Mouse (Mus musculus) A20 (cell line): Measurements from ENCODE around the gene Asf1a.
"Not testable (repeated sequence)": the region's sequence is repeated elsewhere in the genome, so short reads cannot be mapped to it uniquely, and the experiment has no call there.

Experiments used
- DNase-seq: peaks from one replicate; pipeline ENCODE4 v3.0.0-alpha.2; 2011; ENCODE audit warnings: low read depth, low spot score

The Asf1a gene

DNA sequence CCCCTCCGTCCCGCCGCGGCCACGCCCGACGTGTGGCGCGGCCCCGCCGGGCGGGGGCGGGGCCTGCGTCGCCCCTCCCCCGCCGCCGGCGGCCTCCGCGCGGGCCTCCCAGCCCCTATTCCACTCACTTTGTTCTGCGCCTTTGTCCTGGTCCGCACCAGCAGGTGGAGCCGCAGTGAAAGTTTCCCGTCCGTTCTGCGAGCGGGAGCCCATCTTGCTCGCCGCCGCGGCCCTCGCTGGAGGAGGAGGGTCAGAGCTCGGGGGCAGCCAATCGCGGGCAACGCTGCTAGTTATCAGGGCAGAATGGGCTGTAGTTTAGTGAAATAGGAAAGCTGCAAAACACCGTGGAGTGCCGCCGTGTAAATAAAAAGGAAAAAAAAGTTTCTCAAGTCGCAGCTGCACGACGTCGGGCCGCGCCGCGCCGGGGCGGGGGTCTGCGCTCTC, at the start of gene Asf1a:
Gene Asf1a, plus strand, starts transcription at position 81 of the 444 bp plus-strand sequence.
- peak; percentile 96 for DNase-seq

DNA sequence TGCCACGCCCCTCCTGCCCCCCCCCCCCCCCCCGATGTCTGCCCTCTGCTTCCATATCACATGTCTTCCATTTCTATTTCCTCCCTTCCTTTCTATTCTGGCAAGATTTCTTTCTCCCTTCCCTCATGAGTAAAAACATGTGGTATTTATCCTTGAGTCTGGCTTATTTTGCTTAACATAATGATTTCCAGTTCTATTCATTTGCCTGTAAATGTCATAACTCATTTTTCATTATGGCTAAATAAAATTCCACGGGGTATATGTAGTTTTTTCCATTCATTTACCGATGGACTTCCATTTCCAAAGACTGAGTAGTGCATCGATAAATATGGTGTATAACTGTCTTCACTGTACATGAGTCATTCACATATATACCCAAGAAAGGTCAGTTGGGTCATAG, 34.6 kb upstream of the Asf1a start:
- DNase-seq = no peak

DNA sequence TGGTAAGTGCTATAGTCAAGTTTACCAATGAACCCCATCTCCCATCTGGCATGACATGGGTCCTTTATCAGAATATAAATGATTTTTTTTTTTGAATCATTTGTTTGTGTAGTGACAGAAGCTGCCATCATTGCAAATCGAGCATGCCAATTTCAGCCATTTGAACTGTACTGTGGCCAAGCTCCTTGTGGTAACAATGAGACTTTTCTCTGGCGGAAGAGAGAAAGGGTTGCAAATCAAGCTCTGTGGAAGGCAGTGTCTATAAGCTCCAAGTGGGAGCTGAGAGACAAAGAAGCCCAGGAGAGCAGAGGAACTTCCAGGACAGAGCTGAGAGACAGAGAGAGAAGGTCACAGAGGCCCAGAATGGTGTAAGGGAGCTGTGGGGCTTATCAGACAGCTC, 31.0 kb upstream of the Asf1a start:
- no peak for DNase-seq

DNA sequence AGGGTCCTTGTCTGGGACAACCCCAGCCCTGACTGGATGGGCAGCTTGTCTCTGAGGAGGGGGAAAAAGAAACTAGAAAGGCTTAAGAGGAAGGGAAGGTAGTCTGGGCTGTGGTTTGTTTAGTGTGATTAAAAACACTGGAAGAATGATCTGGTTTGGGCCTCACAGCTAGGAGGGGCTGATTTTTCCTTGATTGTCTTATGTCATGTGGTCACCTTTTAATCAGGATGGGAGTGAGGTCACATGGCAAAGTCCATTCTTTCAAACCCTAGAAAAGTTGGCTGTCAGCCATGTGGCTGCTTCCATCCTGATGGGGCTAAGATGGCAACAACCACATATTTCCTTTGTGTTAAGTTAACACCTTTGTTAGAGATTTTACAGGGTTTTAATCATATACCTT, 28.0 kb upstream of the Asf1a start:
- no peak for DNase-seq

DNA sequence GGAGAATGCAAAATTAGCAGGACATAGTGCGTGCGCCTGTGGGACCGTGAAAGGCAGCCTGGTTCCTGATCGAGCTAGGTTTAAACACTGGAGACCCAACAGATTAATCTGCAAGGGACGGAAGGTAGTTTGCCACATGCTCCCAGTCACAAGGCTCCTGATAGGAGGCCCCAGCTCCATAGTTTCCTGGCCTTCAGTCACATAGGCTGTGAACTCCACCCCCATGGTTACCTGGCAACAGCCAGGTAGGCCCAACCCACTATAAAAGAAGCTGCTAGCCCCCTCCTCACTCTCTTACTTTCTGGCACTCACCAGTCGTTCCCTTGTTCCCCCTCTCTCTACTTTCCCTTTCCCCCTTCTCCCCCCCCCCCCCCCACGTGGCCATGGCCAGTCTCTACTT, 16.4 kb upstream of the Asf1a start:
- no peak for DNase-seq

DNA sequence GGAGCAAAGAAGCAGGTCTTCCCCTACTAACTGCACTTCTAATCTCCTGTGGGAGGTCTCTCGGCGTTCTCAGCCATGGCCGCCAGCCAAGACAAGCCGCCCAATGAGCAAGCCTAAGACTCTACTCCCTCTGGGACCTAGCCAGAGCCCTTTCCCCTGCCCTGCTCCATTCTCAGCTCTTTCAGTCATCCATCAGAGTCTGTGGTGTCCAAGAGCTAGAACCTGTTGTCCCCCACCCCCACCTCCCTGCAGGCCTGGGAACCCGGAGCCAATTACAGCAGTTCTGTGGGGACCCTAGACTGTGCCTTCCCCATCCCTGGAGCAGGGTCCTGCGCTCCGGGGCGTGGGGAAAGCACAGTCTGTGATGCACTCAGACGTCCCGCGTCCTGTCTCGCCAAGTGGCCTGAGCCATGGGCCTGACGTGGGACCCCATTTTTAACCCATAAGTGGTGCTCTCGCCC, 15.9 kb upstream of the Asf1a start:
- DNase-seq = no peak

DNA sequence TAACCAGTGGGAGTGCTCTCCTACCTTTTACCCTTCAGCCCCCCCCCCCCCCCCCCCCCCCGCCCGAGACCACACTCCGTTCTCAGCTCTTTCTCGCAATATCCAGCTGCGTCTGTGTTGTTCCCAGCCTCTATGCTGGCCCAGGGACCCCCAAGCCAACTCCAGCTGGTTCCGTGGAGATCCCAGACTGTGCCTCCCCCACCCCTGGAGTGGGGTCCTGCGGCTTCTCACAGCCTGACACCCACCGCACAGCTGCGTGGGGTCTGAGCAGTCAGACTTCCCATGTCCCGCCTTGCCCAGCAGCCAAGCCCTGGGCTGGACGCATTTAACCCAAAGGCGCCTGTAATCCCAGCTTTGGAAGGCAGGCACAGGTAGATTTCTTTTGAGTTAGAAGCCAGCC, 15.5 kb upstream of the Asf1a start:
- no peak for DNase-seq

DNA sequence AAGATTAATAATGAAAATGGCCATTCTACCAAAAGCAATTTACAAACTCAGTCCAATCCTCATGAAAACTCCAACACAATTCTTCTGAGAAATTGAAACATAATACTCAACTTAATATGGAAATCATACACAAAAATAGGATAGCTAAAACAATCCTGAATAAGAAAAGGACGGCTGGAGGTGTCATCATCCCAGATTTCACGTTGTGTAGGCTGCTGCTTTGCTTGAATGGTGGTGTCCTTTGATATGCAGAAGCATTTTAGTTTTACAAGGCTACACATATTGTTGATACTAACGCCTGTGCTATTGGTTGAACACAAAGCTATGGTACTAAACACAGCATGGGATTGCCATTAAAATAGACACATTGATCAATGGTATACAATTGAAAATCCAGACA, 10.8 kb upstream of the Asf1a start:
- no peak for DNase-seq

DNA sequence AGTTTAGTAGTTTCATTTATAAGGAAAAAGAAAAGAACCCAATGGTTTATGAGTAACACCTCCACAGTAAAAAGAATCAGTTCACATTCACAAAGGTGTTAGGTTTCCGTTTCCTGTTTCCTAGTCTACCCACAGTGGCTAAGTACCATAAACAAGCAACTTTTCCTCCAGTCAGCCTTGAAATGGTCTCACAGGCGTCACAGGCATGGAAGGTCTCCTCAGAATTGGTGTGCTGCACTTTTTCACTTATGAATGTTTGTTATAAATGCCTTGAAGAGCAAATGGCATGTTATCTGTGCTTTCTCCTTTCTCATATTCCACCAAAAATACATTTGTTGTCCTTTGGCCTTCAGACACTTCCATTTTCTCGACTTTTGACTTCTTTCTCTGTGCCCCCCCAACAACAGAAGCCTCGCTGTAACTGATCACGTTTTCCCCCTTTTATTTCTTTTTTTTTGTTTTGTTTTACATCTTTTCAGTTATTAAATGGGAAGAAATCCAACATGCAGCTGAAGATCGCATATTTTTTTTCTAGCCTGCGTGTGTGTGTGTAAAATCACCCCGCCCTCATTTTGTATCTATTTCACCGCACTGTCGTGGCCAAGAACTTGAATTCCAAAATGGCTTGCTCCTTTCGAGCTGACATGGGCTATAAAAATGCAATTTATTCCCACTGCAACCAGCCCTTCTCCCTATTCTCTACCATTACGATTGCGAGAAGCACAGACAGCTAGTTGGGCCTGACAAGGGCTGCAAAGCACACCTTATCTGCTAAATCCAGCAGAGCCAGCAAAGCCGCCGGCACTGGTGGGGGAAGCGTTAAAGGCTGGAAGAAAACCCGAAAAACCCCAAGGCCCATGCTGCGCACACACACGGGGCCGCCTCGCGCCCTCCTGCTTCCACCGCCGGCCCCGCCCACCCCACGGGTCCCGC, 547 bp upstream of the Asf1a start:
- peak; percentile 37 for DNase-seq

DNA sequence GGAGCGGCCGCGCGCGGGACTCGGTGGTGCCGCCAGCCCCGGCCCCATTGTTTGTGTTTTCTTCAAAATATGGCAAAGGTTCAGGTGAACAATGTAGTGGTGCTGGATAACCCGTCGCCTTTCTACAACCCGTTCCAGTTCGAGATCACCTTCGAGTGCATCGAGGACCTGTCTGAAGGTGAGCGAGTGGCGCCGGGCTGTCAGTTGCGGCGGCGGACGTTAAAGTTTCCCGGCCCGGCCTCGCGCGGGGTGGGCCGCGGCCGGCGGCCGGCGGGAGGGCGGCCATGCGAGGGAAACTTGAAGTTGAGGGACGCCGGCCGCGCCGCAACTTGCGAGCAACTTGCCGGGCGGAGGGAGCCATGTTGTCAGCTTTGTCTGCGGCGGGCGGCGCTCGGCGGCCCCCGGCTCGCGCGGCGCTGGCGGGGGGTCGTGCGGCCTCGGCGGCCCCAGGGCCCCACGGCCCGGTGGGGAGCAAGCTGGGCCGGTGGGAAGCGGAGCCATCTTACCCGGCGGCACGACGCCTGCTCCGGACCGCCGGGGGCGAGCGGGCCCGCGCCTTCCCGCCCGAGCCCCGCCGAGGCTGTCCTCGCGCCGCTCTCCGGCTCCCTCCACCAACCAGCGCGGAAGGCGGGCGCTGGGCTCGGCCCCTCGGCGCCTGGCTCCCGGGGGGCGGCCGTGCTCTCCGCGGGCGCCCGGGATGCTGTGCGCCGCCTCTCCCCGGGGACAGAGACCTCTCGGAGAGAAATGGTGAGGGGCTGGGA, 744 bp downstream of the Asf1a start:
- DNase-seq = no peak

DNA sequence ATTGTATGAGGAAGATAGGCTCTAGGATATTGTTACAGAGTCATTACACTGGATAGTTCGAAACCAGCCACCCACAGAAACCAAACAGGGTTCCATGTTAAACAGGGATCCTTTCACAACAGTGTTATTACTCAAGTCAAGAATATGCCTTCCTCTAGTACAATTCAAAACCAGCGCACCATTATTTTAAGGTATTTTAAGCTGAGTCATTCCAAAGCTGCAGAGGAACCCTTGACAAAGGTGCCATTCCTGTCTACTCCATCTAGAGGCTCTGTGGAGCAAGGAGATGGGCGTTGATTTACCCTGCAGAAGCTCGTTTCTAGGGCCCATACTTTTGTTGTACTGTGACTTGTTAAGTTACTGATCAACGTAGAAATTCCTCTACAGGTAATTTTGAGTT, 2.3 kb downstream of the Asf1a start:
- peak; percentile 58 for DNase-seq

DNA sequence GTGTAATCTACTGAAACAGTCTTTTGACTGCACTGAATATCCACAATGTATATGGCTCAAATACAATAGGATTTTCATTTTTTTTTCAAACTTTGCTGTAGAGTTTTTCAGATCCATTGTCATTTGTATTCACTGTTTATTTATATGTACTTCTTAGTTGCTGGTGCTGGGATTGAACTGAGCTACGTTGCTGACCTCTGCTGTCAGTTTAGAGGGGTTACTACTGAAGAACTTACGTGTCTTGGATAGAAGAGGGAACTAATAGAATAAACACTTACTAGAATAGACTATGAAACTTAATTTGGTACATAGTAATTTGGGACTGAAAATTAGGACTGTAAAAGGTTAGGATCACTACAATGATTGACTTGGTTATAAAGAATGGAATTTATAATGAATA, 8.8 kb downstream of the Asf1a start:
- DNase-seq = peak; percentile 41

DNA sequence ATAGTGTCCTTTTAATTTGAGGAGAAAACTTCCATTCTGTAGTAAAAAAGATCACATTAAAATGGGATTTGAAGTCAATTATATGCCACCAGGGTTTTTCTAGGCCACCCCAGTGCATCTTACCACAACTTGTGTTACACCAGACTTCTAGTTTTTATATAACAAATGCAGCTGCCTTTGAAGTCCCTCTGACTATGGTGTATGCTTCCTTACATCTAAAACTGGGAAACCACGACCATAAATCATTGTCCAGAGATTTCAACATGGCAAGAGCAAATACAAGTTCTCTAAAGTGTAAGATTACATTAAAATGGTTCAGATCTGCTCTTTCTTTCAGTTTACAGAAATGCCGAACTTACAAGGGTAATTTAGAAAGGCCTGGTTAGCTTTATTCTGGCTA, 11.7 kb downstream of the Asf1a start:
- DNase-seq = no peak

DNA sequence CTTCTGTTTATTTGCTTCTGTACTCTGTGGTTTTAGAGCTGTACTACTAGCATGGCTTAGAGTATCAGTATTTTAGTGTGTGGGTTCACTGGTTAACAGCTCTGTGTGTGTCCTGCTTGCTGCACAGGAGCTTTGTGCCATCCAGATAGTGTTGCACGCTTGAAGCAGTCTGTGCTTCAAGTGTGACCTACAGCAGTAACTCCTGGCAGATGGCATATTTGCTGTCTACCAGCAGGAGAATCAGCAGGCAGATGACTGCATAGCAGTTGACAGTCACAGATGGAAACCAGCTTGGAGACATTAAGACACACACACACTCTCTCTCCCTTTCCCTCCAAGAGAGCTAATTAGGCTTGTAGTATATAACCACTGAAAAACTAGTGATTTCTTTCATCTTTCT, 15.6 kb downstream of the Asf1a start:
- no peak for DNase-seq

DNA sequence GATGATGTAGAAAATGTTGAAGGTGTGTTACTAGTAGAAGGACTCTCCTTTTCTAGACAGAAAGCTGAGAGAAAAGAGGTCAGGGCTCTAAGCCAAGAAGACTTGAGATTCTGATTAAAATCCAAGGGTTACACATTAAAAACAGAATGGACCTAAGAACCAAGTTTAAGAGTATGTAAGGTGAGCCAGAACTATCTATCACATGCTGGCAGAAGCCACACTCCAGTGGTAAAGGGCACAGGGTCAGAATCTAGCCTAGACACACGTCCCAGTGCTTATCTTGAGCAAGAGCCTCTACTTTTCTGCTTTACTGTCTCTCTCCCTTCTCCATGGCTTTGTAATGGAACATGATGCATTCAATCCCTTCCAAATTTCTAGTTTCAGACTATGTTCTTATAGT, 17.4 kb downstream of the Asf1a start:
- DNase-seq = no peak

DNA sequence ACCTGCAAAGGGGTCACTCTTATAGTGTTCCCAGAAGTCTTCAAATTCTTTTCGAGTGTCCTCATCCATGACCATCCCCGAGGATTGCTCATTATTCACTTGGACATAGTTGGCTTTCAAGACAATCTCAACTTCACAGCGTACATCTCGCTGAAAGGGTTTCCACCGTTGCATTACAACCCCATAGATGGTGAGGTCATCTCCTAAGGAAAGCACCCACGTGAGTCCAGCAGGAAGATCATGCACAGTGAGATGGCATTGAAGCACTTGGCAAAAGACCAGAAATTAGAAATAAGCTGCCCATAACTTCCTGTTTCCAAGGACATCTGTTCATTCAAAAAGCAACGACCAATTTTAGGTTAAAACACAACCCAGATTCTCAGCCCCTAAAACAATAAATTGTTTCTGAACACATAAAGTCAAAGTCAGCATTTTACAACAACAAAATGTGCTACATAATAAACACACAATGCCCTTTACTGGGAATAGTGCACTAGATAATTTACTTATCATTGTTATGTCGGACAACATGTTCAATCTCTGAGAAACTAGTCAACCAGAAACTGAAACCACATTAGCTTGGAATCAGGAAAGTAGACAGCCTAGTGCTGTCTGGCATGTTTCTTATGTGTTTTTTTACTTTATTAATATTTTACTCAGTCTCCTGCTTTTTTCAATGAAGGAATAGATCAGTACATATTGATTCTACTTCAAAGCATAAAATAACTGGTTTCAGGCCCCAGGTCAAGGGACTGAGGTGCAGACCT, 19.5 kb downstream of the Asf1a start:
- DNase-seq = peak; percentile 25

DNA sequence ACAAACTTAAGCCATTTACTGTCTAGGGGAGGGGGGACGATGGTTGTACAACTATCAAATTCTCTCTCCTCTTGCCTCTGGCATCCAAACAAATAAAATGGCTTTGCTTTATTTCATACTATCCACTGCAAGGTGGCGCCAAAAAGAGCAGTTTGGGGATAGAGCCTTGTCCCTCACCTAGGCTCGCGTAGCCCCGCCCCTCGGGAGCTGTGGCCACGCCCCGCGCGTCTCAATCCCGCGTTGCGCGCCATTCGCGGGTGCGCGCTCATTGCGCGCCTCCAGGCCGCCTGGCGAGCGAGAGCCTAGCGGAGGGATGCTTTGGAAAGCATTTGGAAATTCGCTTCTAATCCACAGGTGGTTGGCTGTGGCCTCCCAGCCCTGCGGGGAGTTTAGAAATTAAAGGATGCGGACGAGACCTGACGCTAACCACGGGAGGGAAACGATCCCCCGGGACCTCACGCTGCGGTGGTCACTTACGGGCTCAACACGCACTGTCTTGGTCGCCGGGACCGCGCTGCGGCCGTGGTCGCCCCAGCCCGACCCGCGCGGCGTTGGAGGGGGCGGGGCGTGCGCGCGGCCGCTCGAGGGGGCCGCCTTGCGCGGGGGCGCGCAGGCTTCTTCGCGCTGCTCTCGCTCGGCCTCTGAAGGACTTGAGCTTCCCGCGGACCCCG, 32.8 kb downstream of the Asf1a start:
- peak; percentile 94 for DNase-seq

DNA sequence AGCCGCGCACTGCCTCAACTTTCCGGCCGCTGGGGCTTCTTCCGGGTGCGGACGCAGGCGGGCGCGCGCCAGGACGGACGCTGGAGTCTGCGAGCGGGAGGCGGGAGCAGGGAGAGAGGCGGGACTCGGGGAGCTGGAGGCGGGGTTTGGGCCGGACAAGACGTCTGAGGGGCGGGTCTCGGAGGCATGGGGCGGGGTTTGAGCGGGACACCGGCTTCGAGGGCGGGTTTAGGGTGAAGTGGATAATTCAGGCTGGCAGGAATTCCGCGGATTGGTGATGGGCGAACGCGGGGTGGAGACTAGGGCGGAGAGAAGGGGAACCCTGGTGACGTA, 33.3 kb downstream of the Asf1a start:
- DNase-seq = peak; percentile 97

DNA sequence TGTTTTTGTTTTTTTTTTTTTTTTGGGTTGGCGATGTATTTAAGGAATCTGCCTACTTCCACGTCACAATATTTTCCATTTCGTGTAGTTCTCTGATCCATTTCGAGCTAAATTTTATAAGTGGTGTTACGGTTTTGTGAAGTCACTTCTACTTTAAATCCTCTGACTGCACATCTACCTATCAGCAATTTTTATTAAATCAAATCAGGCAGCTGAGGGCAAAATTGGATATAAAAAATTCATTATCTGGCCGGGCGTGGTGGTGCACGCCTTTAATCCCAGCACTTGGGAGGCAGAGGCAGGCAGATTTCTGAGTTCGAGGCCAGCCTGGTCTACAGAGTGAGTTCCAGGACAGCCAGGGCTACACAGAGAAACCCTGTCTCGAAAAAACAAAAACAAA, 33.8 kb downstream of the Asf1a start, which contains the start of gene Mcm9:
Gene Mcm9, minus strand, starts transcription at position 101 of the 400 bp plus-strand sequence.
- DNase-seq = not testable (repeated sequence)

DNA sequence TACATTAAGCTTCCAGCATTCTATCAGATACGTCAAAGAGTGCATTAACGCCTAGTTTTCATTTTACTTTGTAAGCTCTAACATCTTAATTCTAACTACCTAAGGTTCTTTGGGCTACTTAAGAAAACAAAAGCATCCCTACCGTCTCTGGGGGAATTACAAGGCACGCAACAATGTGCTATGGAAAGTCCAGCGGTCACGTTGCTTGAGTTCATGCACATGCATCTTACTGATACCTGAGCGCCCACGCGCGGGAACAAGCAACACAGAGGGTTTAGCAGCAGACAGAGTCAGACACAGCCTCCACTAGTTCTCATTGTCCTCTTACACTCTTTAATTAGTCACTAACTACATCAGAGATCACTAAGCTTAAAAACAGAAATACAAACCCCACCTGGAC, 37.6 kb downstream of the Asf1a start:
- DNase-seq = no peak

DNA sequence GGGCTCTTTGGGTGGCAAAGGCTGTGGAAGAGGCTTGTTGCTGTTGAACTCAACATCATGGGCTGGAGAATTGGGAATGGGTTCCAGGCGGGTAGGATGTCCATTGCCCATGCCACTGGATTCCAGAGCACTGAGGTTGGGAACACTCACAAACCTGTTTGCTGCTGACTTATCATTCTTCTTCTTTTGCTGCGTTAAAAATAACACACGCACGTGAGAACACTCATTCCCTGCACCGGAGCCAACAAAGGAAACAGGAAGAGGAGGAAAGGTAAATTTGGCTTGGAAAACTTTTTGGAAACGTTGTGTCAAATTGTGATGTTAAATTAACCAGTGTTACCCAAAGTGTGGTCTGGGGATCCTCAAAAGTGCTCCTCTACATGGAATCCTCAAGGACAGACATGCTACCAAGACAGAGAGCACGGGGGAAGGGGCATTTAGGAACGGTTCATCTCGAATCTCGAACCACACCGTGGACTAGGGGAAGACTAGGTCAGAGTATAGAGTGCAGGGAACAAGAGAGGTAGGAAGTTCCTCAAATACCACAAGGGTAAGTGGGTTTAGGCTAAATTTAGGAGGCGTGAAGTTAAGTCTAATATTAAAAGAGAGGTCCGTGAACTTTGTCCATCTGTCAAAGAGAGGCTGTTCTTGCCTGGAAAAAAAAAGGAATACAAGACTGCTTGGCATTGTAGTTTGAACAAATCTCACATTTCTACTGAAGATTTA, 38.9 kb downstream of the Asf1a start:
- no peak for DNase-seq
